Mouse (Mus musculus): Measurements from ENCODE around the gene Cyp4f14.
"Not testable (repeated sequence)": the region's sequence is repeated elsewhere in the genome, so short reads cannot be mapped to it uniquely, and the experiment has no call there.

Gene Cyp4f14

DNA sequence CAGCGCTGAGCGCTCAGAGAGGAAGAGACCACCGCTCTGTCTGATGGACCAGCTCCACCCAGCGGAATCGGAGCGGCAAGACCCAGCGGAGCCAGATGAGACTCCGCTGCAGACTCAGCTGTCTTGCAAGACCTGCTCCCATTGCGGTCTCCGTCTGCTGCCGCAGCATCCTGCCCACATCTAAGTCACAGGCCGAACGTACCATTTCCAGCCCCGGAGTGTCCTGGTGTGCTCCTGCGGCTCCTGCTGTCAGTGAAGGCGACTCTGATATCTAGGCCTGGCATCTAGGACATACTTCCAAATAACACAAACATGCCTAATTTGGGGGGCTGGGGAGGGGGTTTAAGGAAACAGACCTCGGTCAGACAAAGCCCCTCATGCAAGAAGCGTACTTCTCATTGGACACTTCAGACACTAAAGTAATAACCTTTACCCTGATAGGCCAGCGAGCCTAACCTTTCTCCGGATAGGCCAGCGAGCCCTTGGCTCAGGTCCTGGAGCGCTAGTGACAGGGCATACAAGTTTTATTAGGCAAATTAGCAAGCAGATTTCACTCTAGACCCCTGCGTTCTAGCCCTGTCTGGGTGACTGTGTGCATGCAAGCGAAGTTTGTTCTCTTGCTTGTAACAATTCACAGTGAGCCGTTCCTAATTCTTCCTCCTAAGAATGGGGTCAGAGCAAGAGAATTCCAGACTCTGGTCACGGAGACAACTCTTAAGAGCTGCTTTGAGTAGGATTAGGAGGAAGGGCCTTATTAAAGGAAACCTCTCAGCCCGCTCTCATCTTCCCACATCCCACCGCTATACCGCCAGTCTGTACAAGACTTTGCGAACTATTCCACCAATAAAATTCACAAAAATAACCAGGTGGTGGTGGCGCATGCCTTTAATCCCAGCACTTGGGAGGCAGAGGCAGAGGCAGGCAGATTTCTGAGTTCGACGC lies 25.6 kb downstream of the Cyp4f14 start, which contains the start of gene Zfp870:
Gene Zfp870, minus strand, starts transcription at position 404 of the 942 bp plus-strand sequence.
- peak; percentile 82 to 85 for DNase-seq (ENCODE audit: low spot score in 2 of 2)

DNA sequence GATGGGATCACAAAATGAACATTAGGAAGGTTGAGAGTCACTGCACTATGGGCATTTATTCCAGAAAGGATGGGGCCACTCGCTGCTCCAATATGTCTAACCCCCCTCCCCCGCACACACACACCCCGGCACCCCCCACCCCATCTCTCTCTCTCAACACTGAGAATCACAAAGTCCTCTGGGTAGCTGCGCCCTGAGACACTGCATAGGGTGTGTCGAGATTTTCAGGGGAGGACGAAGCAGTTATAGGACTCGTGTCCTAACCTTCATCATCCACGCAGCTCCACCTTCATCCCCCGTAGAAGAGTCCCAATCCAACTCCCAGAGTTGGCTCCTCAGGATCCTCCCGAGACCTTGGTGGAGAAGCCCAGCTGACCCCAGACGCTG lies 26.3 kb downstream of the Cyp4f14 start:
- no peak for DNase-seq (ENCODE audit: low spot score in 2 of 2)

DNA sequence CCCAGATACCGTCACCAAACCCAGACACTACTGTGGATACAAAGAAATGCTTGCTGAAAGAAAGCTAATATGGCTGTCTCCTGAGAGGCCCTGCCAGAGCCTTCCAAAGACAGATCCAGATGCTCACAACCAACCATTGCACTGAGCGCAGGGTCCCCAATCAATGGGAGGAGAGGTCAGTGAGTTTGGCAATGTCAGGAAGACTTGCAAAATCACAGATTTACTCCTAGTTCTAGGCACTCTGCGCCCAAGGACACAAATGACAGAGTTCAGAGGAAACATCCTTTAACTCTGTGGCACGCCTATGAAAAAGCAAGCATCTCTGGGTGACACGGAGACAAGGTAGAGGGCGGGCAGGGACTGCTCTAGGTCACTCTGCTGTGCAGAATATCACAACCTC lies 27.5 kb downstream of the Cyp4f14 start:
- no peak for DNase-seq (ENCODE audit: low spot score in 2 of 2)

DNA sequence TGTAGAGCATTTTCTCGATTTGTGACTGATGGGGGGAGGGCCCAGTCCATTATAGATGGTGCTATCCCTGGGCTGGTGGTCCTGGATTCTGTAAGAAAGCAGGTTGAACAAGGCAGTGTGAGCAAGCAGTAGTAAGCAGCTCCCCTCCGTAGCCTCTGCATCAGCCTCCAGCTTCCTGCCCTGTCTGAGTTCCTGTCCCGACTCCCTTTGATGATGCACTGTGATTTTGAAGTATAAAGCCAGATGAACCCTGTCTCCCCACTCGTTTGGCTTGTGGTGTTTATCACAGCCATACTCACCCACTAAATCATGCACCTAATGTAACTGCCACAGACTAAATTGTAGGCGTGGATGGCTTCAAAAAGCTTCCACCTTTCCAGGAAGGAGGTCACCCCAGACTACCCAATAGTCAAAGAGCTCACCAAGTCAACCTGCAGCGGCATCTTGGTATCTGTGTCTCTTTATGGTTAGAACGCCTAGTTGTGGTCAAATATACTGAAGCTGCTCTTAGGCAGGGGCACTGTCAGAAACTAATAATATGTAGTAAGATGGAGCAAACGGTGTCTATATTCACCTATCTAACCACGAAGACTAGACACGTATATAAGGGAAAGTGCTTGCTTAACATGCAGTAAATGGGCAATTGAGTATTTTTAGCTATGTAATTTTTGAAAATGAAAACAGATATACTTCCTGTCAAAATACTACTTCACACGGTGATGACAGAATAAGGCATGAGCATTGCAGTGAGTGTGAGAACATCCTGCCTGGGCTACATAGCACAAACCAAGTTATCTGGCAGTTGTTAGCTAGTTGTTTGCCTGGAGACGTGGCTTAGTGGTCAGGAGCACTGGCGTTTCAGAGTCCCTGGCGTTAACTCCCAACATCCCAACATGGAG lies 36.6 kb downstream of the Cyp4f14 start:
- no peak for DNase-seq (ENCODE audit: low spot score in 2 of 2)

DNA sequence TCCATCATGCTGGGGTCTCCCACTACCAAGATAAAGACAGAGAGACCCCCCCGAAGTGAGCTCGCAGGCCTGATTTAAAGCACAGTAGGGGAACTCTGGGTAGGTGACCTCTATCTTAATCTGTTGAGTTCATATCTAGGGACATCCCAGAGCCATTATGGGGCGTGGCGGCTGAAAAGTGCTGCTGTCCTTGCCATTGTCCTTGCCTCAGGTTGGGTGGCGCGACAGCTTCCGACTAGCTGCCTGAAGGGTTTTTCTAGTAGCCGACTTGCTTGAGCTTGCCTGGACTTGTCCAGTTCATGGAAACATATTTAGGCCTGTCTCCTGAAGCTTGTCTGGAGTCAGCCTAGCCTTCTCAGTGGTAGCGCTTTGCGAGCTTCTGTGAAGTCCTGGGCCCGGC lies 38.4 kb downstream of the Cyp4f14 start:
- DNase-seq (ENCODE audit: low spot score in 2 of 2) = no peak

DNA sequence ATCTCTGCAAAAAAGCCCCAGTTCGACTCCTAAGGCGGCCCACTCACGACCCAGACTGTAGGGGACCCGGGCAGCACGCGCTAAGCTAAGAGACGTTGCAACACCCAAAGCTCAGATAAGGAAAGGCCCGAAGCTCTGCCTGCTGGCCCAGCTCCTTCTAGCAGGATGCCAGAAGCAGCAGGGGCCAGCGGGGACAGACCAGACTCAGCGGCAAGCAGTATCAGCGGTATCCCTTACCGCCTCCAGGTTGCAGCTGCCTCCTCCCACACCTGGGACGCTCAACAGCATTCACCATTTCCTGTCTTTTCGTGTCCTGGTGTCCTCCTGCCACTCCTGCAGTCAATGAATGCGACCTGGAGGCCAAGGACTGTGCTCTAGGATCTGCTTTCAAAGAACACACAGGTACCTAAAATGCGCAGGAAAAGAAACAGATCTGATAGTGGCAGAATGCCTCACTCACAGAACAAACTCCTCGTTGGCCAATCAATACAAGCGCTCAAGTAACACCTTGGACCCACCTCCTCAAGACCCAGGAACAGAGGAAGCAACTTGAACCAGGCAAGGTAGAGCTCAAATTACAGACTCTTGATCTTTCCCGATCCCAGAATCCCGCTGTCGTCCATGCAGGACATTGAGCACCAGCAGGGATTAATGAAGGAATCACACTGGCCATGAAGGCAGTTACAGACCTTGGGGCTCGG lies 39.5 kb downstream of the Cyp4f14 start:
- no peak for DNase-seq (ENCODE audit: low spot score in 2 of 2)

DNA sequence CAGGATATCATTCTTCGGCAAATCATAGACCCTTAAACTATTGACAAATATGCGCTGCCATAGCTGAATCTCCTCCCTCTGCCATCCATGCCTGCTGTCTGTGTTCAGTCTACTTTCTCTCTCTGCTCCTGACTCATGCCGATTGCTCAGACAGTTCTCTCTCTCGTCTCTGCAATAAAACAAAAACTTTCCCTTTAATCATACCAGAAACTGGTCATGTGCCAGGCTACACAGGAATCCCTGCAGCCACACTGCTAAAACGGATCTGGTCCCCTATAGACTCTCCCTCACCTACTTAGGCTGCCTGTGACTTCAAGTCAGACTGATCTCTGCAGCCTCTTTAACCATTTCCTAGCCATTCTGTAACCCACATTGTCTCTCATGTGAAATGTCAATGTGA lies 44.4 kb downstream of the Cyp4f14 start:
- DNase-seq (ENCODE audit: low spot score in 2 of 2) = no peak

DNA sequence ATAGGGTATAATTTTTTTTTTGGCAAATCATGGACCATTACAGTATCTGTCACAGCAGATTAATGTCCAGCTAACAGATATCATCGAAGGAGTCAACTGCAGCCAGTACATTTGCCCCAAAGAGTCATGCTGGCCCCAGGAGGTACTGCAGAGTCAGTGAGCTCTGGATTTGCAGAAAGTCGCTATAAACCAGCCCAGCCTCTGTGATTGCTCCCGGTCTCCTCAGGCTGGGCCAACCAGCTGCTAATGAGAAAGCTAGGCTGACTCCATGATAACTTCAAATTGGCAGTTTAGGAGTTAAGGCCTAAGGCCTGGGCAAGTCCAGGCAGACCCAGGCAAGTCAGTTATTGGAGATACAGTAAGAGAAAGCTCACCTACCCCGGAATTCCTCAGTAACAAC lies 45.1 kb downstream of the Cyp4f14 start:
- no peak for DNase-seq (ENCODE audit: low spot score in 2 of 2)

DNA sequence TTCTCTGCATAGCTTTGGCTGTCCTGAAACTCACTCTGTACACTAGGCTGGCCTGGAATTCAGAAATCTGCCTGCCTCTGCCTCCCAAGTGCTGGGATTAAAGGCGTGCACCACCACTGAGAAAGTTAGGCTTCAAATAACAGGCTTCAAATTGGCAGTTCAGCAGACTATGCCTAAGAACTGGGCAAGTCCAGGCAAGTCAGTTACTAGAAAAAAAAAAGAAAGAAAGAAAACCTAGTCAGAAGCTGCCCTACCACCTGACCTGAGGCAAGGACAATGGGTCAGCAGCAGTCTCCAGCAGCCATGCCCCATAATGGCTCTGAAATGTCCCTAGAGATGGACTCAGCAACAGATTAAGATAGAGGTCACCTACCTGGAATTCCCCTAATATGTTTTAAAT lies 45.7 kb downstream of the Cyp4f14 start:
- no peak for DNase-seq (ENCODE audit: low spot score in 2 of 2)

DNA sequence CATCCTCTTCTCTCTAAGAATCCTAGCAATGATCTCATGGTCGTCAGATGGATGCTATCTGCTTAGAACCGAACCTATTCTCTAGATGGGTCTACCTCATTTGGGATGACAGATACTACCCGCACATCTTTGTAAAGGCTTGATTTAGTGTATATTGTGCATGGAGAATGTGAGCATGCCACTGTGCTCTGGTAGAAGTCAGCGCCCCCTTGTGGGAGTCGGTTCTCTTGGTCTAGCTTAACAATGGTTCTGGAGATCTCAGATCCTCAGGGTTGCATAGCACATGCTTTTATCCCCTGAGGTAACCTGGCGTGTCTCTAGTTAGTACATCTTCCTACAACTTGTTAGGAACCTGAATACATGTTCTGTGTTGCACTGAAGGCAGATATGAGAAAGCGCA lies 49.9 kb downstream of the Cyp4f14 start:
- not testable (repeated sequence) for DNase-seq (ENCODE audit: low spot score in 2 of 2)

DNA sequence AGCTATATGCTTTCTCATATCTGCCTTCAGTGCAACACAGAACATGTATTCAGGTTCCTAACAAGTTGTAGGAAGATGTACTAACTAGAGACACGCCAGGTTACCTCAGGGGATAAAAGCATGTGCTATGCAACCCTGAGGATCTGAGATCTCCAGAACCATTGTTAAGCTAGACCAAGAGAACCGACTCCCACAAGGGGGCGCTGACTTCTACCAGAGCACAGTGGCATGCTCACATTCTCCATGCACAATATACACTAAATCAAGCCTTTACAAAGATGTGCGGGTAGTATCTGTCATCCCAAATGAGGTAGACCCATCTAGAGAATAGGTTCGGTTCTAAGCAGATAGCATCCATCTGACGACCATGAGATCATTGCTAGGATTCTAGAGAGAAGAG lies 60.4 kb downstream of the Cyp4f14 start:
- not testable (repeated sequence) for DNase-seq (ENCODE audit: low spot score in 2 of 2)
